Mouse (Mus musculus) C2C12 (cell line): ENCODE measurements around the gene Ifitm1. TPM values are rescaled to one million over a fixed set of nuclear protein-coding genes. Genes with fewer than 3 reads are reported as not detected.

ENCODE experiments used
- H3K27me3 ChIP-seq: one replicate; pipeline ENCODE4 v1.6.1; 2011; ENCODE audit not compliant: control insufficient read depth, insufficient read depth, insufficient read length
- H3K36me3 ChIP-seq: one replicate; pipeline ENCODE4 v1.6.1; 2011; ENCODE audit not compliant: control insufficient read depth, insufficient read depth
- H3K4me3 ChIP-seq: one replicate; pipeline ENCODE4 v1.5.1; 2011; ENCODE audit warnings: mild to moderate bottlenecking, control low read depth; ENCODE audit not compliant: poor library complexity, insufficient read depth, severe bottlenecking
- H3K79me2 ChIP-seq: one replicate; pipeline ENCODE4 v1.6.1; 2011; ENCODE audit not compliant: control insufficient read depth, insufficient read depth
- H3K79me3 ChIP-seq: one replicate; pipeline ENCODE4 v1.6.1; 2011; ENCODE audit warnings: low read depth, control low read depth
- H3ac ChIP-seq: one replicate; pipeline ENCODE3; 2011; ENCODE audit warnings: low read depth; ENCODE audit not compliant: control insufficient read depth, insufficient read length
- CEBPB ChIP-seq: IDR thresholded peaks from one replicate; pipeline ENCODE4 v1.6.1; 2011; ENCODE audit warnings: low read depth, mild to moderate bottlenecking, control low read depth, moderate library complexity
- CTCF ChIP-seq: IDR thresholded peaks from one replicate; pipeline ENCODE4 v1.5.1; 2011; ENCODE audit not compliant: control insufficient read depth, insufficient read depth, insufficient read length
- FOSL1 ChIP-seq: IDR thresholded peaks from one replicate; pipeline ENCODE4 v1.8.0; 2011; ENCODE audit warnings: mild to moderate bottlenecking, low read length; ENCODE audit not compliant: poor library complexity, insufficient read depth, severe bottlenecking
- MAX ChIP-seq: IDR thresholded peaks from one replicate; pipeline ENCODE4 v1.6.1; 2011; ENCODE audit warnings: mild to moderate bottlenecking, control low read depth
- MYOD1 ChIP-seq: IDR thresholded peaks from one replicate; pipeline ENCODE4 v1.6.1; 2011; ENCODE audit warnings: low read depth; ENCODE audit not compliant: control insufficient read depth, insufficient read length
- MYOG ChIP-seq: IDR thresholded peaks from one replicate; pipeline ENCODE4 v1.6.1; 2011; ENCODE audit not compliant: control insufficient read depth, insufficient read length; ENCODE audit errors: extremely low read depth
- USF1 ChIP-seq: IDR thresholded peaks from one replicate; pipeline ENCODE4 v1.6.1; 2011; ENCODE audit warnings: low read depth, mild to moderate bottlenecking, control low read depth, moderate library complexity
- polyA plus RNA-seq: library from polyadenylated mRNA; unstranded; fragments of >200 nt; fragmentation: generic; extraction: Trizol; gene quantifications from one replicate; pipeline ENCODE4 v1.2.1, GENCODE M21; 2012; ENCODE audit warnings: missing spikeins

Gene Ifitm1
- polyA plus RNA-seq, 1 experiment, result 60.7 TPM

- H3K4me3 ChIP-seq, result no peak overlapping the region
- no peak for TF ChIP-seq CTCF
- TF ChIP-seq FOSL1, result no peak
- TF ChIP-seq MAX, result no peak
- no peak for TF ChIP-seq MYOD1
- TF ChIP-seq CEBPB, result no peak
- no peak for TF ChIP-seq MYOG
- TF ChIP-seq USF1, result no peak
- no peaks in the 10 kb centered on the region for H3K79me2 ChIP-seq
- H3K36me3 ChIP-seq, result no peaks in the 10 kb centered on the region
- no peaks in the 10 kb centered on the region for H3K79me3 ChIP-seq
- H3ac ChIP-seq, result no peak overlapping the region
- peaks cover 66% of the 10 kb centered on the region for H3K27me3 ChIP-seq
These were observed 43.8 kb upstream of the Ifitm1 start for GRCm38 (mm10) chr7:140923070-140923775.

GRCm38 (mm10) chr7:140927181-140927580 is 39.8 kb upstream of the Ifitm1 start:
- Histone ChIP-seq H3K27me3 (peaks cover 40% of the 10 kb centered on the region), H3K4me3 (no peak overlapping the region), H3K79me2 (no peaks in the 10 kb centered on the region), H3K36me3 (no peaks in the 10 kb centered on the region), H3K79me3 (no peaks in the 10 kb centered on the region), H3ac (no peak overlapping the region)
- TF ChIP-seq MYOD1 (no peak), USF1 (no peak), FOSL1 (no peak), CEBPB (no peak), MAX (no peak), MYOG (no peak), CTCF (no peak)

GRCm38 (mm10) chr7:140938436-140938835 is 28.6 kb upstream of the Ifitm1 start:
- Histone ChIP-seq H3K4me3 (no peak overlapping the region), H3K27me3 (peaks cover 13% of the 10 kb centered on the region), H3K79me2 (no peaks in the 10 kb centered on the region), H3K36me3 (no peaks in the 10 kb centered on the region), H3ac (no peak overlapping the region), H3K79me3 (no peaks in the 10 kb centered on the region)
- no peak for TF ChIP-seq USF1

DNA sequence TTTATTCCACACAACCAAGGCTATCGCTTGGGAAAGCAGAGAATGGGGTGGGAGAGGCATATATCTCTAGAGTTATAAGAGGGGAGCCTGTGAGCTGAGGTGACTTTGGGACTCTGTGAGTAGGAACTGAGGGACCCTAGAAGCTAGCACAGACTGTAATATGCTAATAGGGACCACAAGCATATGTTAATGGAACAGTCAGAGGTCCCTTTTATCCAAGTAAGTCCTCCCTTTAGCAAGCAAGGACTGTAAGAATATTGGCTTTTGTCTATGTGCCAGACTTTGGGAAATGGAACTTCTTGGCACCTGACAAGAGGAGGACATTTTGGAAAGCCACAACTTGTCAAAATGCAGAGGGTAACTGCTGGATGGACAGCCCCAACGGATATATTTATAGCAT is 28.1 kb upstream of the Ifitm1 start:
- Histone ChIP-seq H3K27me3 (peaks cover 13% of the 10 kb centered on the region), H3K79me3 (no peaks in the 10 kb centered on the region), H3K4me3 (no peak overlapping the region), H3ac (no peak overlapping the region), H3K79me2 (no peaks in the 10 kb centered on the region), H3K36me3 (peaks cover 4% of the 10 kb centered on the region)
- TF ChIP-seq CTCF (no peak), MAX (no peak), USF1 (no peak), FOSL1 (no peak), MYOG (no peak), CEBPB (no peak), MYOD1 (no peak)

- no peaks in the 10 kb centered on the region for H3K79me2 ChIP-seq
- no peaks in the 10 kb centered on the region for H3K79me3 ChIP-seq
- TF ChIP-seq CTCF (no peak), FOSL1 (no peak), CEBPB (no peak), USF1 (no peak), MYOD1 (no peak), MAX (no peak), MYOG (no peak)
- H3ac ChIP-seq, result no peak overlapping the region
- no peak overlapping the region for H3K4me3 ChIP-seq
- H3K27me3 ChIP-seq, result peaks cover 13% of the 10 kb centered on the region
- peaks cover 4% of the 10 kb centered on the region for H3K36me3 ChIP-seq
These were observed 27.3 kb upstream of the Ifitm1 start for GRCm38 (mm10) chr7:140939669-140940171.
